Mouse (Mus musculus) spleen, adult 2 months (tissue): Measurements from ENCODE around the gene Selenot.
"Not testable (repeated sequence)": the region's sequence is repeated elsewhere in the genome, so short reads cannot be mapped to it uniquely, and the experiment has no call there.

ENCODE experiments used
- CTCF ChIP-seq: fragments of 200-500 bp; IDR thresholded peaks from 2 replicates; pipeline ENCODE4 v1.5.1; 2011; ENCODE audit warnings: mild to moderate bottlenecking, inconsistent platforms; ENCODE audit not compliant: insufficient read depth, insufficient read length, insufficient replicate concordance; ENCODE audit errors: extremely low read depth
- POLR2A ChIP-seq: fragments of 200-500 bp; IDR thresholded peaks from 2 replicates; pipeline ENCODE4 v1.6.1; 2011; ENCODE audit warnings: low read depth, low read length, inconsistent platforms

DNA sequence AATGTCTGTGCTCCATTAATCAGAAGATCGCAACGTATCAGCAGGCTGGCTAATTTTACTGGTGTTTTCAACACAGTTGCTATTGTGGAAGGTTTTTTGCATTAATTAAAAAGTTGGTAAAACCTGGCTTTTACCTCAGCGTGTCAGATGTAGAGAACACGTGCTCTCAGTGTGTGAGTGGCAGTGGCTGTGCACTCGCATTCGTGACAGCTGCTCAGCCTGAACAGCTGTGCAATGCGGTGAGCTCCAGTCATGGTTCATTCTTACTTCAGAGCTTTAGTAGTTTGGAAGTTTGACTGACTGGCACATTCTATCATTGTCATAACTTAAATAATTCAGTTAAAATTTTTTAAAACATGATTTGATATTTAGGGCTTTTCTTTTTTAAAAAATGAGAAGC lies 16.2 kb downstream of the Selenot start:
- TF ChIP-seq CTCF, POLR2A: not testable (repeated sequence)
